Mouse (Mus musculus) midbrain, embryonic 15.5 days (tissue): ENCODE measurements at regions not wholly inside any gene's neighbourhood (a gene's known extent, or its start where the extent isn't known, plus 50 kb on each side); places are given as distances from the start of the nearest gene placed in this dataset.
A peak's percentile ranks its signal among the peaks of the same experiment; 100 is the strongest.

Experiments used
- ATAC-seq: fragments of 200-750 bp; cut with Nextera tagmentation; replicated peaks from 2 replicates; pipeline ENCODE4 v1.8.0; 2017; ENCODE audit warnings: moderate TSS enrichment
- H3K27ac ChIP-seq: fragments of 300-500 bp; sonication (generic); 2 replicates; pipeline ENCODE4 v1.5.1; 2015; ENCODE audit warnings: mild to moderate bottlenecking, inconsistent platforms
- H3K27me3 ChIP-seq: fragments of 300-500 bp; sonication (generic); replicated peaks from 2 replicates; pipeline ENCODE4 v1.6.1; 2015; ENCODE audit warnings: inconsistent platforms
- H3K36me3 ChIP-seq: fragments of 300-500 bp; sonication (generic); replicated peaks from 2 replicates; pipeline ENCODE4 v1.6.1; 2015; ENCODE audit warnings: inconsistent platforms
- H3K4me1 ChIP-seq: fragments of 300-500 bp; sonication (generic); 2 replicates; pipeline ENCODE4 v1.6.1; 2015; ENCODE audit warnings: inconsistent platforms
- H3K4me2 ChIP-seq: fragments of 300-500 bp; sonication (generic); 2 replicates; pipeline ENCODE4 v1.6.1; 2015; ENCODE audit warnings: inconsistent platforms, mild to moderate bottlenecking, moderate library complexity
- H3K4me3 ChIP-seq: fragments of 300-500 bp; sonication (generic); 2 replicates; pipeline ENCODE4 v1.5.1; 2015; ENCODE audit warnings: mild to moderate bottlenecking, inconsistent platforms
- H3K9ac ChIP-seq: fragments of 300-500 bp; sonication (generic); 2 replicates; pipeline ENCODE4 v1.6.1; 2015; ENCODE audit warnings: mild to moderate bottlenecking, inconsistent platforms
- H3K9me3 ChIP-seq: fragments of 300-500 bp; sonication (generic); 2 replicates; pipeline ENCODE4 v1.6.1; 2016; ENCODE audit warnings: inconsistent platforms
- WGBS: fragments of 180-500 bp; shearing (Covaris S2); methylation state at CpG from one replicate; pipeline ENCODE4 v1.1.7; 2015; ENCODE audit warnings: mixed read lengths; 5-methylcytosine and 5-hydroxymethylcytosine counted together

- ATAC-seq, result peak; percentile 71
- Histone ChIP-seq H3K4me2 (no peak overlapping the region), H3K9me3 (no peaks in the 10 kb centered on the region), H3K27ac (no peak overlapping the region), H3K9ac (no peak overlapping the region), H3K4me1 (no peaks in the 10 kb centered on the region), H3K36me3 (no peaks in the 10 kb centered on the region), H3K27me3 (no peaks in the 10 kb centered on the region), H3K4me3 (no peak overlapping the region)
- 39% methylated on average over 2 of the region's 2 CpGs for WGBS
Observed at GRCm38 (mm10) chr16:49335916-49336315, 278.6 kb downstream of the Myh15 start.

GRCm38 (mm10) chr16:49337948-49338347 lies 280.7 kb downstream of the Myh15 start:
- H3K36me3 ChIP-seq, result no peaks in the 10 kb centered on the region
- no peaks in the 10 kb centered on the region for H3K9me3 ChIP-seq
- no peak overlapping the region for H3K4me2 ChIP-seq
- no peaks in the 10 kb centered on the region for H3K27me3 ChIP-seq
- no peak overlapping the region for H3K27ac ChIP-seq
- ATAC-seq, result no peak
- H3K9ac ChIP-seq, result no peak overlapping the region
- no peak overlapping the region for H3K4me3 ChIP-seq
- no peaks in the 10 kb centered on the region for H3K4me1 ChIP-seq
- 96% methylated on average over 1 of the region's 1 CpGs for WGBS

- Histone ChIP-seq H3K9me3 (no peaks in the 10 kb centered on the region), H3K4me1 (no peaks in the 10 kb centered on the region), H3K4me3 (no peak overlapping the region), H3K9ac (no peak overlapping the region), H3K27ac (no peak overlapping the region), H3K4me2 (no peak overlapping the region), H3K27me3 (no peaks in the 10 kb centered on the region), H3K36me3 (no peaks in the 10 kb centered on the region)
- 65% methylated on average over 3 of the region's 3 CpGs for WGBS
- no peak for ATAC-seq
Observed at GRCm38 (mm10) chr16:49358404-49358803, 301.1 kb downstream of the Myh15 start.

GRCm38 (mm10) chr16:49361731-49362130 lies 304.4 kb downstream of the Myh15 start:
- no peaks in the 10 kb centered on the region for H3K27me3 ChIP-seq
- H3K4me3 ChIP-seq, result no peak overlapping the region
- no peaks in the 10 kb centered on the region for H3K36me3 ChIP-seq
- H3K9ac ChIP-seq, result no peak overlapping the region
- H3K27ac ChIP-seq, result no peak overlapping the region
- no peak for ATAC-seq
- H3K4me2 ChIP-seq, result no peak overlapping the region
- no peaks in the 10 kb centered on the region for H3K9me3 ChIP-seq
- WGBS, result 90% methylated on average over 1 of the region's 1 CpGs
- H3K4me1 ChIP-seq, result no peaks in the 10 kb centered on the region

GRCm38 (mm10) chr16:49369450-49369849 lies 312.2 kb downstream of the Myh15 start:
- Histone ChIP-seq H3K27me3 (no peaks in the 10 kb centered on the region), H3K9me3 (no peaks in the 10 kb centered on the region), H3K36me3 (no peaks in the 10 kb centered on the region), H3K27ac (no peak overlapping the region), H3K4me1 (no peaks in the 10 kb centered on the region), H3K4me2 (no peak overlapping the region), H3K9ac (no peak overlapping the region), H3K4me3 (no peak overlapping the region)
- 93% methylated on average over 9 of the region's 9 CpGs for WGBS
- ATAC-seq, result no peak

- no peak overlapping the region for H3K27ac ChIP-seq
- H3K4me3 ChIP-seq, result no peak overlapping the region
- H3K9ac ChIP-seq, result no peak overlapping the region
- no peak overlapping the region for H3K4me2 ChIP-seq
- no peaks in the 10 kb centered on the region for H3K9me3 ChIP-seq
- H3K36me3 ChIP-seq, result no peaks in the 10 kb centered on the region
- no peaks in the 10 kb centered on the region for H3K4me1 ChIP-seq
- no peaks in the 10 kb centered on the region for H3K27me3 ChIP-seq
- 72% methylated on average over 4 of the region's 4 CpGs for WGBS
- ATAC-seq, result no peak
Observed at GRCm38 (mm10) chr16:49375108-49375507, 317.8 kb downstream of the Myh15 start.

- H3K4me3 ChIP-seq, result no peak overlapping the region
- no peak overlapping the region for H3K4me2 ChIP-seq
- no peaks in the 10 kb centered on the region for H3K36me3 ChIP-seq
- H3K27me3 ChIP-seq, result no peaks in the 10 kb centered on the region
- H3K9ac ChIP-seq, result no peak overlapping the region
- no peaks in the 10 kb centered on the region for H3K4me1 ChIP-seq
- no peak overlapping the region for H3K27ac ChIP-seq
- no peaks in the 10 kb centered on the region for H3K9me3 ChIP-seq
- ATAC-seq, result peak; percentile 54; the same call in 1 of the 2 replicates
Observed at GRCm38 (mm10) chr16:49378917-49379473, 320.0 kb upstream of the Ift57 start.

GRCm38 (mm10) chr16:49388135-49388534 lies 310.9 kb upstream of the Ift57 start:
- no peaks in the 10 kb centered on the region for H3K9me3 ChIP-seq
- no peak for ATAC-seq

GRCm38 (mm10) chr16:49407956-49408795 lies 290.9 kb upstream of the Ift57 start:
- ATAC-seq, result peak; percentile 84
- H3K4me2 ChIP-seq, result peak overlapping the region; percentile 20
- no peak overlapping the region for H3K9ac ChIP-seq
- H3K4me3 ChIP-seq, result no peak overlapping the region
- no peaks in the 10 kb centered on the region for H3K27me3 ChIP-seq
- 33% methylated on average over 16 of the region's 16 CpGs for WGBS
- H3K9me3 ChIP-seq, result no peaks in the 10 kb centered on the region
- no peaks in the 10 kb centered on the region for H3K36me3 ChIP-seq
- H3K4me1 ChIP-seq, result peaks cover 8% of the 10 kb centered on the region
- peak overlapping the region; percentile 48 for H3K27ac ChIP-seq

More at GRCm38 (mm10) chr16:49388135-49388534, 310.9 kb upstream of the Ift57 start:
- no peaks in the 10 kb centered on the region for H3K36me3 ChIP-seq
- H3K27me3 ChIP-seq, result no peaks in the 10 kb centered on the region
- no peak overlapping the region for H3K27ac ChIP-seq
- no peak overlapping the region for H3K4me2 ChIP-seq
- no peak overlapping the region for H3K9ac ChIP-seq
- H3K4me3 ChIP-seq, result no peak overlapping the region
- WGBS, result 69% methylated on average over 4 of the region's 4 CpGs
- H3K4me1 ChIP-seq, result no peaks in the 10 kb centered on the region

- 88% methylated on average over 4 of the region's 4 CpGs for WGBS
- no peak for ATAC-seq
Observed at GRCm38 (mm10) chr16:49409235-49409634, 289.8 kb upstream of the Ift57 start.

GRCm38 (mm10) chr16:49430296-49430695 lies 268.7 kb upstream of the Ift57 start:
- Histone ChIP-seq H3K9ac (no peak overlapping the region), H3K9me3 (no peaks in the 10 kb centered on the region), H3K4me3 (no peak overlapping the region), H3K36me3 (no peaks in the 10 kb centered on the region), H3K4me1 (no peaks in the 10 kb centered on the region), H3K27ac (no peak overlapping the region), H3K27me3 (no peaks in the 10 kb centered on the region), H3K4me2 (no peak overlapping the region)
- no peak for ATAC-seq
- WGBS, result 98% methylated on average over 1 of the region's 1 CpGs

More at GRCm38 (mm10) chr16:49409235-49409634, 289.8 kb upstream of the Ift57 start:
- no peaks in the 10 kb centered on the region for H3K36me3 ChIP-seq
- no peak overlapping the region for H3K27ac ChIP-seq
- no peaks in the 10 kb centered on the region for H3K27me3 ChIP-seq
- peaks cover 8% of the 10 kb centered on the region for H3K4me1 ChIP-seq
- H3K4me3 ChIP-seq, result no peak overlapping the region
- no peak overlapping the region for H3K4me2 ChIP-seq
- H3K9me3 ChIP-seq, result no peaks in the 10 kb centered on the region
- H3K9ac ChIP-seq, result no peak overlapping the region

GRCm38 (mm10) chr16:49431902-49432301 lies 267.1 kb upstream of the Ift57 start:
- no peaks in the 10 kb centered on the region for H3K4me1 ChIP-seq
- no peaks in the 10 kb centered on the region for H3K9me3 ChIP-seq
- 76% methylated on average over 2 of the region's 2 CpGs for whole genome bisulfite sequencing
- no peaks in the 10 kb centered on the region for H3K36me3 ChIP-seq
- H3K27ac ChIP-seq, result no peak overlapping the region
- no peak overlapping the region for H3K4me3 ChIP-seq
- no peak overlapping the region for H3K4me2 ChIP-seq
- H3K27me3 ChIP-seq, result no peaks in the 10 kb centered on the region
- H3K9ac ChIP-seq, result no peak overlapping the region
- no peak for ATAC-seq

- no peak overlapping the region for H3K27ac ChIP-seq
- WGBS, result 87% methylated on average over 1 of the region's 1 CpGs
Observed at GRCm38 (mm10) chr16:49441225-49441624, 257.8 kb upstream of the Ift57 start.

More at GRCm38 (mm10) chr16:49441225-49441624, 257.8 kb upstream of the Ift57 start:
- ATAC-seq, result no peak
- H3K4me3 ChIP-seq, result no peak overlapping the region
- no peaks in the 10 kb centered on the region for H3K9me3 ChIP-seq
- no peak overlapping the region for H3K4me2 ChIP-seq
- no peaks in the 10 kb centered on the region for H3K4me1 ChIP-seq
- no peaks in the 10 kb centered on the region for H3K27me3 ChIP-seq
- H3K9ac ChIP-seq, result no peak overlapping the region
- no peaks in the 10 kb centered on the region for H3K36me3 ChIP-seq
